Mouse (Mus musculus): ENCODE measurements at regions not wholly inside any gene's neighbourhood (a gene's known extent, or its start where the extent isn't known, plus 50 kb on each side); places are given as distances from the start of the nearest gene placed in this dataset.

DNA sequence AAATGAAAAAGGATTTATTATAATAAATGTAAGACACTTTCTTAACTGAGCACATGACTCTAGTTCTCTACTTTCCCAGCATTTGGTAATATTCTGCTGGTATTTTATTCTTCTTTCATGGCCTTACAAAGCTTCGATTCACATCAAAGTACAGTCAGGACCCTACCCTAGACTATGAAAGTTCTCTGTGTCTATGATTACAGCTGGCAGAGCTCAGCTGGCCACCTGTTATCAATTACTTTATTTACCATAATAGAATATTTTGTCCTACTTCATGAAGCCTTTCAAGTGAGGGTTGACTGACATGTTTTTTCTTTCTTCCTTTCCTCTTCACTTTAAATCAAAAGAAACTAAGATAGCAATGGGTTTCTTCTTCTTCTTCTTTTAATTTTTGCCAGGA lies 269.8 kb downstream of the Kctd12 start:
- no peaks in the 10 kb centered on the region for H3K27me3 ChIP-seq (ENCODE audit: control insufficient read depth, insufficient read depth, low read length)
- H3K9me3 ChIP-seq (ENCODE audit: control insufficient read depth, low read length): no peaks in the 10 kb centered on the region
- no peak overlapping the region for H3K27ac ChIP-seq (ENCODE audit: low read depth, low read length)
- no peak overlapping the region for H3K9ac ChIP-seq (replicated peaks; ENCODE audit: low read depth, low read length)
- WGBS: 92% methylated on average over 1 of the region's 1 CpGs
- H3K4me1 ChIP-seq (ENCODE audit: control insufficient read depth, insufficient read depth, low read length): no peaks in the 10 kb centered on the region
- H3K4me2 ChIP-seq (ENCODE audit: low read depth, low read length): no peak overlapping the region
- H3K36me3 ChIP-seq (ENCODE audit: control insufficient read depth, insufficient read depth, low read length): no peaks in the 10 kb centered on the region
- no peak overlapping the region for H3K4me3 ChIP-seq (ENCODE audit: low read depth, low read length)
- ATAC-seq (ENCODE audit: low read depth): no peak

DNA sequence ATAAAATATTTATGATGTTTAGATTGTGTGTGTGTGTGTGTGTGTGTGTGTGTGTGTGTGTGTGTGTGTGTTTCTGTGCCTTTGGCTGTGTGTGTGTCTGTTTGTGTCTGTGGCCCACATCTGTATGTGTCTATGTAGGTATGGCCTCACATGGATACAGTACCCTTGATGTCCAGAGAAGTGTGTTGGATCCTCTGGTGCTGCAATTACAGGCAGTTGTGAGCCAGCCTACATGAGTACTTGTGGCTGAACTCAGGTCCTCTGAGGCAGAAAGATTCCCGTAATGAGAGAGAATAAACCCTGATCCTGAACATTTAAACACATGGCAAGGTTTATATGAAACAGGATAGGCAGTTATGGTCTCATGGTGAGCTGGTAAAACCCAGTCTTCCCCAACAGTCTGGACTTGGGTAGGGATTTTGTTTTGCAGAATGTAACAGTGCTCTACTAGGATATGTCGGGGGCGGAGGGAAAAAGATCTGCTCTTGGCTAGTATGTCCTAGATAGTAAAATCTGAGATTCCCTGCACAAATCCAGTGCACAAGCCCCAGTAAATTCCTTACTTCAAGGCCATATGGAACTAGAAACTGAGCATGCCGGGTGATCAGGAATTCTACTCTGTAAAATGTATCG lies 275.6 kb downstream of the Kctd12 start:
- Histone ChIP-seq H3K4me2 (ENCODE audit: low read depth, low read length) (no peak overlapping the region), H3K27ac (ENCODE audit: low read depth, low read length) (no peak overlapping the region)
- WGBS: 87% methylated on average over 5 of the region's 5 CpGs

DNA sequence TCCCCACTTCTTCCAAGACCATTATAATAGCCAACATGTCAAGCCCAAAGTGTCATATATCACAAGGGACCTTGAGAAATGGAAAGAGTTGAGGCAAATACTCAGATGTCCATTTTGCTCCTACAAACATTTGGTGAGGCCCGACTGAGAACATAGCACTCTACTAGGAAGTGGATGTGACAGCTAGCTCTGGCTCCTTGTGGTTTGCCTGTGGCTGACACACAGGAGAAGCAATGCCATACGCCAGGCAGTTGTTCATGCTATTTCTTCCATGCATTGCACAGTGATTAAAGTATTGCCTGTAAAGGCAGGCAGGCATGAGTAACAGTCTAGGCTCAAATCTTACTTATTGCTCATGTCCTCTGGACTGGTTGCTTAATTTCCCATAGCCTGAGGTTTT lies 281.3 kb downstream of the Kctd12 start:
- no peaks in the 10 kb centered on the region for H3K36me3 ChIP-seq (ENCODE audit: control insufficient read depth, insufficient read depth, low read length)
- H3K4me2 ChIP-seq (ENCODE audit: low read depth, low read length): no peak overlapping the region
- no peaks in the 10 kb centered on the region for H3K9me3 ChIP-seq (ENCODE audit: control insufficient read depth, low read length)
- H3K9ac ChIP-seq (replicated peaks; ENCODE audit: low read depth, low read length): no peak overlapping the region
- WGBS: 84% methylated on average over 2 of the region's 2 CpGs
- H3K27me3 ChIP-seq (ENCODE audit: control insufficient read depth, insufficient read depth, low read length): no peaks in the 10 kb centered on the region
- ATAC-seq (ENCODE audit: low read depth): no peak
- no peak overlapping the region for H3K27ac ChIP-seq (ENCODE audit: low read depth, low read length)
- no peak overlapping the region for H3K4me3 ChIP-seq (ENCODE audit: low read depth, low read length)
- no peaks in the 10 kb centered on the region for H3K4me1 ChIP-seq (ENCODE audit: control insufficient read depth, insufficient read depth, low read length)

More for the DNA sequence above, 275.6 kb downstream of the Kctd12 start:
- no peaks in the 10 kb centered on the region for H3K9me3 ChIP-seq (ENCODE audit: control insufficient read depth, low read length)
- no peaks in the 10 kb centered on the region for H3K36me3 ChIP-seq (ENCODE audit: control insufficient read depth, insufficient read depth, low read length)
- H3K9ac ChIP-seq (replicated peaks; ENCODE audit: low read depth, low read length): no peak overlapping the region
- H3K4me3 ChIP-seq (ENCODE audit: low read depth, low read length): no peak overlapping the region
- no peaks in the 10 kb centered on the region for H3K27me3 ChIP-seq (ENCODE audit: control insufficient read depth, insufficient read depth, low read length)
- ATAC-seq (ENCODE audit: low read depth): no peak
- H3K4me1 ChIP-seq (ENCODE audit: control insufficient read depth, insufficient read depth, low read length): no peaks in the 10 kb centered on the region

DNA sequence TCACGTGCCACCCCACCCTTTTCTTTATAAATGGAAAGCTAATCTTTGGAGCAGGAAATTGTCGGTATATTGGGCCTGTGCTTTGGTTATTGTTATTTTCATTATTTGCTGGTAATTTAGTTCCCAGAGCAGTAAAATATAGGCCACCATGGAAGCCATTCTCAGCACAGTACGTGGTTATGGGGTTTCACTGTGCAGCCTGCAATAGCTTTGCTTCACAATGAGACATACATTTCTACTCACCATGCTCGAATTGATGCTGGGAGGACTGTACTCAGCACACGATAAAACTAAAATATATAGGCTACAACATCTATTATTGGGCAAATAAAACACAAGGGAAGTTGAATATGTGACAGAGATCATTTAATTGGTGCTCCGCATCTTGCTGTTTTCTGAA lies 282.0 kb downstream of the Kctd12 start:
- Histone ChIP-seq H3K36me3 (ENCODE audit: control insufficient read depth, insufficient read depth, low read length) (no peaks in the 10 kb centered on the region), H3K4me1 (ENCODE audit: control insufficient read depth, insufficient read depth, low read length) (no peaks in the 10 kb centered on the region), H3K9ac (replicated peaks; ENCODE audit: low read depth, low read length) (no peak overlapping the region), H3K27ac (ENCODE audit: low read depth, low read length) (no peak overlapping the region), H3K27me3 (ENCODE audit: control insufficient read depth, insufficient read depth, low read length) (no peaks in the 10 kb centered on the region), H3K4me2 (ENCODE audit: low read depth, low read length) (no peak overlapping the region), H3K9me3 (ENCODE audit: control insufficient read depth, low read length) (no peaks in the 10 kb centered on the region), H3K4me3 (ENCODE audit: low read depth, low read length) (no peak overlapping the region)
- 0 out of 2 replicates have a peak, but pooled peaks have one; percentile 38 for ATAC-seq (ENCODE audit: low read depth)
- WGBS: 65% methylated on average over 6 of the region's 6 CpGs

DNA sequence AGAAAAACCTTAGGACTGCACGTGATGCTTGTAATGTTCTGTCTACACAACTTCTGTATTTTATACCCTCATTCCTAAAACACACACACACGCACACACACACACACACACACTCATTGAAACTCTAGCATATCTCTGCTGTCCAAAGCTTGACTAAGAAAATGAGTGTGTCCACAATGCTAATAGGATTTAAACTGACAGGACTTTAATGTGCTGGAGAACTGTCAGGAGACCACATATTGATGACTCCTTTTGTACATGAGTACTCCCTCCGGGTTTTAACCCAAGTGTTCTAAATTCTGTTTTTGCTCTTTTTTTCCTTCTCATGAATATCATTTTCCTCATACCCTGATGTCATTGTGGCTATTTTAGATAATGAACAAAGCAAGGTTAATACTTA lies 283.4 kb downstream of the Kctd12 start:
- Histone ChIP-seq H3K27ac (ENCODE audit: low read depth, low read length) (no peak overlapping the region), H3K4me1 (ENCODE audit: control insufficient read depth, insufficient read depth, low read length) (no peaks in the 10 kb centered on the region), H3K36me3 (ENCODE audit: control insufficient read depth, insufficient read depth, low read length) (no peaks in the 10 kb centered on the region), H3K9me3 (ENCODE audit: control insufficient read depth, low read length) (no peaks in the 10 kb centered on the region), H3K4me3 (ENCODE audit: low read depth, low read length) (no peak overlapping the region), H3K27me3 (ENCODE audit: control insufficient read depth, insufficient read depth, low read length) (no peaks in the 10 kb centered on the region), H3K9ac (replicated peaks; ENCODE audit: low read depth, low read length) (no peak overlapping the region), H3K4me2 (ENCODE audit: low read depth, low read length) (no peak overlapping the region)
- ATAC-seq (ENCODE audit: low read depth): no peak
- WGBS: 87% methylated on average over 3 of the region's 3 CpGs

DNA sequence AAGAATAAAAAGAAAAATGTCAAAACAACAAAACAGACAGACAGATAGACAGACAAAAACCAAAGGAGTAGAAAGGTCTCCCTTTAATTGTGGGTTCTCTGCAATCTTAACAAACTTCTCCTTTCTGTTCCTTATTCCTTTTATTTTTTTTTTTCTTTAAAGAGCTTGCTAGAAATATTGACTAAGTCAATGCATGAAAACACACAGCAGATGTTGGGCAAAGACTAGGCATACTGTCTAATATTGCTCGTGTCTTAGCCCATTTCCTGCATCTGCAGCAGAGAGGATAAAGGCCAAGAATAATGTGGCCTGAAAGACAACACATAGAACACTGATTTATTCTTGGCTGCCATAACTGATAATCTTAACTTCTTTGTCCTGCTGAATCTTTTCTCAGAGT lies 295.6 kb downstream of the Kctd12 start:
- Histone ChIP-seq H3K27me3 (ENCODE audit: control insufficient read depth, insufficient read depth, low read length) (no peaks in the 10 kb centered on the region), H3K9ac (replicated peaks; ENCODE audit: low read depth, low read length) (no peak overlapping the region), H3K27ac (ENCODE audit: low read depth, low read length) (no peak overlapping the region), H3K4me3 (ENCODE audit: low read depth, low read length) (no peak overlapping the region), H3K4me2 (ENCODE audit: low read depth, low read length) (no peak overlapping the region), H3K4me1 (ENCODE audit: control insufficient read depth, insufficient read depth, low read length) (no peaks in the 10 kb centered on the region), H3K9me3 (ENCODE audit: control insufficient read depth, low read length) (no peaks in the 10 kb centered on the region), H3K36me3 (ENCODE audit: control insufficient read depth, insufficient read depth, low read length) (no peaks in the 10 kb centered on the region)
- WGBS: 72% methylated on average over 1 of the region's 1 CpGs
- ATAC-seq (ENCODE audit: low read depth): no peak

DNA sequence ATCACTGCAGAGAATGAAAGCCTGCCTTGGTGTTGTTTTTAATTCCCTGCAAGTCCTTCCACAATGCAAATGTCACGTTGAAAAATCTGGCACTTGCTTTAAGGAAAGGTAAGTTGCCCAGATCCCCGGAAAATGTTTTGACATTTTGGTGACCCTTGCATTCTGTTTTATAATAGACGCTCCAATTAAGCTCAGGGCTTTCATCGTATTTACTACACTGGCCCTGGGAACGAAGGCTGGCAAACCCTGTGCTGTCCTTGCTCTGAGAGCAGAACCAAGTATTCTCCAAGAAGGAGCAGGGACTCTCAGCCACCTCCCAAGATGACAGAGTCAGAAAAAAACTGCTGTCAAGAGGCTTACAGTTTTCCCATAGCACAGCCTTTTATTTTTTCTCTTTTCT lies 305.9 kb downstream of the Kctd12 start:
- no peaks in the 10 kb centered on the region for H3K27me3 ChIP-seq (ENCODE audit: control insufficient read depth, insufficient read depth, low read length)
- no peak overlapping the region for H3K9ac ChIP-seq (replicated peaks; ENCODE audit: low read depth, low read length)
- H3K4me3 ChIP-seq (ENCODE audit: low read depth, low read length): no peak overlapping the region
- H3K27ac ChIP-seq (ENCODE audit: low read depth, low read length): no peak overlapping the region
- 52% methylated on average over 5 of the region's 5 CpGs for WGBS
- H3K4me2 ChIP-seq (ENCODE audit: low read depth, low read length): no peak overlapping the region
- no peaks in the 10 kb centered on the region for H3K4me1 ChIP-seq (ENCODE audit: control insufficient read depth, insufficient read depth, low read length)
- H3K9me3 ChIP-seq (ENCODE audit: control insufficient read depth, low read length): no peaks in the 10 kb centered on the region
- no peak for ATAC-seq (ENCODE audit: low read depth)
- H3K36me3 ChIP-seq (ENCODE audit: control insufficient read depth, insufficient read depth, low read length): no peaks in the 10 kb centered on the region

DNA sequence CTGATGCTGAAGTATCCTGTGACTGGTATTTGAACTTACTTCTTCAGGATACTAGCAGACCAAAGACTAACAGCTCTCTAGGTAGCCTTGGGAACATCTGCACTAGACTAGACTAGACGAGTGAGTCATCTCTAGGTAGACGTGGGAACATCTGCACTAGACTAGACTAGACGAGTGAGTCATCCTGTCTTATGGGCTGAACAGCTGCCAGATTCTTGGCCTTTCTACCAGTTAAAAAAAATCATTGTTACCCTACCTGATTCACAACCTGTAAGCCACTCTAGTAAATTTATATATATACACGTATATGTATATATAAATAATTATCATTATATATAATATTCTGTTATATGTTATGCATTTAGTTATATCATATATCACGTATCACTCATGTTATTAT lies 307.8 kb downstream of the Kctd12 start:
- no peaks in the 10 kb centered on the region for H3K36me3 ChIP-seq (ENCODE audit: control insufficient read depth, insufficient read depth, low read length)
- H3K4me3 ChIP-seq (ENCODE audit: low read depth, low read length): no peak overlapping the region
- no peaks in the 10 kb centered on the region for H3K27me3 ChIP-seq (ENCODE audit: control insufficient read depth, insufficient read depth, low read length)
- no peaks in the 10 kb centered on the region for H3K4me1 ChIP-seq (ENCODE audit: control insufficient read depth, insufficient read depth, low read length)
- no peak overlapping the region for H3K4me2 ChIP-seq (ENCODE audit: low read depth, low read length)
- no peak overlapping the region for H3K9ac ChIP-seq (replicated peaks; ENCODE audit: low read depth, low read length)
- H3K9me3 ChIP-seq (ENCODE audit: control insufficient read depth, low read length): no peaks in the 10 kb centered on the region
- 89% methylated on average over 5 of the region's 5 CpGs for WGBS
- H3K27ac ChIP-seq (ENCODE audit: low read depth, low read length): no peak overlapping the region
- ATAC-seq (ENCODE audit: low read depth): no peak

DNA sequence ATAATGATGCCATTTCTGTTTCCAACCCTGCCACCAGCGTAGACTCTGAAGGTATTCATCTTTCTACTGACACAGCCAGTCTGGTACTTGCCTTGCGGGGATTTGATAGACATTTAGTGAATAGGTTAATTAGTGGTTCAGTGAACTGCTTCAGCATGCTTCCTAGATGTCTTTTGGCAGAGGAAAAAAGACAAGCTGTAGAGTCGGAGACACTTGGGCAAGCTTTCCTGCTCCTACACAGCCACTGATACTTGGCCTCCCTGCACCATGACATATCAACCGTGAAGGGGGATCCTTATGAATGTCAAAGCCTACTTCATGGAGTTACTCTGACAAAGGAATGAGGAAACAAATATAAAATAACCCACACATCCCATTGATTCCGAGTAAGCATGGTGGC lies 308.7 kb downstream of the Kctd12 start:
- H3K9ac ChIP-seq (replicated peaks; ENCODE audit: low read depth, low read length): no peak overlapping the region
- 73% methylated on average over 5 of the region's 5 CpGs for WGBS
- H3K9me3 ChIP-seq (ENCODE audit: control insufficient read depth, low read length): no peaks in the 10 kb centered on the region
- H3K27ac ChIP-seq (ENCODE audit: low read depth, low read length): no peak overlapping the region
- H3K27me3 ChIP-seq (ENCODE audit: control insufficient read depth, insufficient read depth, low read length): no peaks in the 10 kb centered on the region
- no peaks in the 10 kb centered on the region for H3K4me1 ChIP-seq (ENCODE audit: control insufficient read depth, insufficient read depth, low read length)
- no peak for ATAC-seq (ENCODE audit: low read depth)
- H3K4me2 ChIP-seq (ENCODE audit: low read depth, low read length): no peak overlapping the region
- H3K4me3 ChIP-seq (ENCODE audit: low read depth, low read length): no peak overlapping the region
- H3K36me3 ChIP-seq (ENCODE audit: control insufficient read depth, insufficient read depth, low read length): no peaks in the 10 kb centered on the region

All from neural tube, embryonic 14.5 days (tissue).